In genomic region chr8:56083654-56084053, GRCm38 (mm10) we compare ENCODE assay signal across 16 mouse cellular contexts.
"Had no signal": no experiment of that assay in that cellular context is flagged by ENCODE, and none has a peak within 500 bp of the region (broad histone marks: within the 10 kb centered on the region; RNA-seq: fewer than 3 reads in every experiment).

No protein-coding gene starts in this region.

- H3K4me2 ChIP-seq: neural tube, embryonic 13.5 days; neural tube, embryonic 15.5 days; stomach, embryonic 15.5 days had no signal

- H3K4me1 ChIP-seq: neural tube, embryonic 13.5 days; neural tube, embryonic 15.5 days; stomach, embryonic 15.5 days had no signal

- H3K36me3 ChIP-seq: neural tube, embryonic 13.5 days; neural tube, embryonic 15.5 days; stomach, embryonic 15.5 days had no signal

- DNase-seq: retina, postnatal 1 day; right cerebral cortex, adult 18-20 months; right cerebral cortex, postnatal 14 days; right cerebral cortex, postnatal 25 days; right cerebral cortex, postnatal 4 days; spleen, adult 18-20 months; thymus, adult 18-20 months; thymus, adult 2 months; thymus, postnatal 14 days; thymus, postnatal 25 days; thymus, postnatal 36 days; thymus, postnatal 4 days had no signal

- H3K27me3 ChIP-seq: neural tube, embryonic 13.5 days; neural tube, embryonic 15.5 days; stomach, embryonic 15.5 days had no signal

- H3K9ac ChIP-seq: neural tube, embryonic 13.5 days; neural tube, embryonic 15.5 days; stomach, embryonic 15.5 days had no signal

- H3K9me3 ChIP-seq: neural tube, embryonic 13.5 days; neural tube, embryonic 15.5 days; stomach, embryonic 15.5 days had no signal

- H3K27ac ChIP-seq: neural tube, embryonic 13.5 days; neural tube, embryonic 15.5 days; stomach, embryonic 15.5 days; stomach, postnatal 0 days had no signal

- H3K4me3 ChIP-seq: neural tube, embryonic 13.5 days; neural tube, embryonic 15.5 days; stomach, embryonic 15.5 days had no signal
